Mouse (Mus musculus) midbrain, embryonic 14.5 days (tissue): ENCODE data around the gene Gnl3l. TPM values are rescaled to one million over a fixed set of nuclear protein-coding genes. Genes with fewer than 3 reads are reported as not detected.
A peak's percentile ranks its signal among the peaks of the same experiment; 100 is the strongest.

ENCODE experiments used
- ATAC-seq: fragments of 200-750 bp; cut with Nextera tagmentation; 2 replicates; pipeline ENCODE4 v1.8.0; 2017; ENCODE audit warnings: moderate number of reproducible peaks, moderate library complexity; ENCODE audit not compliant: low FRiP score, low TSS enrichment
- DNase-seq: peaks from one replicate; pipeline ENCODE4 v3.0.0-alpha.2; 2015
- H3K27ac ChIP-seq: fragments of 300-500 bp; sonication (generic); replicated peaks from 2 replicates; pipeline ENCODE4 v1.5.1; 2014; ENCODE audit warnings: mild to moderate bottlenecking, low read depth, low read length, moderate library complexity
- H3K27me3 ChIP-seq: fragments of 300-500 bp; sonication (generic); 2 replicates; pipeline ENCODE4 v1.6.1; 2014; ENCODE audit warnings: low read length, control low read depth, mixed read lengths; ENCODE audit not compliant: control insufficient read depth, insufficient read depth
- H3K36me3 ChIP-seq: fragments of 300-500 bp; sonication (generic); 2 replicates; pipeline ENCODE4 v1.6.1; 2014; ENCODE audit warnings: low read length, control low read depth; ENCODE audit not compliant: control insufficient read depth, insufficient read depth
- H3K4me1 ChIP-seq: fragments of 300-500 bp; sonication (generic); 2 replicates; pipeline ENCODE4 v1.6.1; 2014; ENCODE audit warnings: mild to moderate bottlenecking, antibody characterized with exemption, low read length, control low read depth; ENCODE audit not compliant: control insufficient read depth, insufficient read depth
- H3K4me2 ChIP-seq: fragments of 300-500 bp; sonication (generic); 2 replicates; pipeline ENCODE4 v1.6.1; 2014; ENCODE audit warnings: mild to moderate bottlenecking, low read length, moderate library complexity
- H3K4me3 ChIP-seq: fragments of 300-500 bp; sonication (generic); replicated peaks from 2 replicates; pipeline ENCODE4 v1.5.1; 2014; ENCODE audit warnings: low read depth, low read length
- H3K9ac ChIP-seq: fragments of 300-500 bp; sonication (generic); replicated peaks from 2 replicates; pipeline ENCODE4 v1.6.1; 2014; ENCODE audit warnings: mild to moderate bottlenecking, low read length, moderate library complexity
- H3K9me3 ChIP-seq: fragments of 300-500 bp; sonication (generic); 2 replicates; pipeline ENCODE4 v1.6.1; 2016; ENCODE audit warnings: low read length, control low read depth, mixed read lengths; ENCODE audit not compliant: control insufficient read depth
- WGBS: fragments of 180-500 bp; shearing (Covaris S2); extraction: QIAGEN DNeasy Blood & Tissue Kit; methylation state at CpG from one replicate; pipeline ENCODE4 v1.1.7; 2014; 5-methylcytosine and 5-hydroxymethylcytosine counted together
- polyA plus RNA-seq: library from polyadenylated mRNA; unstranded; fragments of >200 nt; fragmentation: Nextera tagmentation; extraction: Ambion mirVana; gene quantifications from 2 replicates; pipeline ENCODE4 v1.2.1, GENCODE M21; 2014

Gnl3l gene
- polyA plus RNA-seq, 1 experiment from 2014 or later = 85.3 TPM

DNA sequence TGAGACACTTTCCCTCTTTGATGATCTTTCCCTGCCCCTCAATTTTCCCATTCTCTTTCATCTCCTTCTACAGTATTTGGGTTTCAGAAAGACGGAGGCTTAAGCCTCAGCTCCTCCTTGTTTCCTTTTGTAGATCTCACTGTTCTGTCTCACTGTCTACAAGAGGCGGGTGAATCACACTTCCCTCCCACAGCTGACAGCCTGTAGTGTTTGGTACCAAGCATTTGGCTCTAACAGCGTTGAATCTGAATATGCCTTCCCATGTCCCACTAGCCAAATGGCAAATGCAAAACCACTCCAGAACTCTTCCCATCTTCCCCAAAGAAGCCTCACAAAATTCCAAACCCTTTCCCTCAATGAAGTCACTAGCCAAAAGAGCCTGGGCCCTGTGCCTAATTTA, 20.3 kb downstream of the Gnl3l start:
- Histone ChIP-seq H3K27me3 (no peaks in the 10 kb centered on the region), H3K4me1 (no peaks in the 10 kb centered on the region), H3K4me3 (no peak overlapping the region), H3K9me3 (no peaks in the 10 kb centered on the region), H3K36me3 (peaks cover 66% of the 10 kb centered on the region), H3K27ac (no peak overlapping the region), H3K4me2 (no peak overlapping the region), H3K9ac (no peak overlapping the region)
- no peak for DNase-seq
- 85% methylated on average over 3 of the region's 3 CpGs for WGBS
- no peak for ATAC-seq

DNA sequence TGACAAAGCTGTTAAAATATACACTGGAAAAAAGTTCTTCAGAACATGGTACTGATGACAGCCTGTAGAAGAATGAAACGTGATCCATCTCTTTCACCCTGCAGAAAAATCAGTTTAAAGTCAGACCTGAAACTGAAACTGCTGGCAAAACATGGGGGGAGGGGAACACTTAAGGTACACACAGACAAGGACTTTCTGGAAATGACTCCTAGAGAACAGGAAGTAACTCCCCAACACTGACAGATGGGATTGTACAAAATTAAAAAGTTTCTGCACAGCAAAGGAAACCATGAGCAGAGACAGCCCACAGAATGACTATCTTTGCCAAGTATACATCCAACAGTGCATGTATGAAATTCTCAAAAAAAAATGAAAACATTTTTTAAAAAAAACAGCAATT, 35.5 kb downstream of the Gnl3l start:
- DNase-seq (no peak), ATAC-seq (no peak)
- Histone ChIP-seq H3K36me3 (peaks cover 20% of the 10 kb centered on the region), H3K27ac (no peak overlapping the region), H3K4me1 (no peaks in the 10 kb centered on the region), H3K4me2 (no peak overlapping the region), H3K9ac (no peak overlapping the region), H3K9me3 (no peaks in the 10 kb centered on the region), H3K4me3 (no peak overlapping the region), H3K27me3 (no peaks in the 10 kb centered on the region)
- 84% methylated on average over 1 of the region's 1 CpGs for WGBS

DNA sequence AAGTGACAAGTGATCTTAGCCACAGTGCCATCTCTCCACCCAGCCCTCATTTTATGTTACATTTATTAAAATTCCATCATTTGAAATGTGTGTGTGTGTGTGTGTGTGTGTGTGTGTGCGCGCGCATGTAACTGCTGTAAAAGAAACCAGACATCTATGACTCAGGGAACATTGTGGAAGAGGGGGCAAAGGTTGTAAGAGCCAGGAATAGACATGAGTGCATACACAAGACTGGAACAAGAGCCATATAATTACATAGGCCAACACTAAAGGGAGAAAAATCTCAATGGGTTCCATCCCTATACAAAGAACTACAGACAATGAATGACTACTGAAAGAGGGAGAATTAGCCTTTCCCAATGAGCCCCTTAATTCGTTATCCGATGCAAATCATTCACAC, 41.7 kb downstream of the Gnl3l start:
- no peaks in the 10 kb centered on the region for H3K27me3 ChIP-seq
- no peak overlapping the region for H3K4me2 ChIP-seq
- ATAC-seq (no peak), DNase-seq (no peak)
- WGBS = 88% methylated on average over 5 of the region's 5 CpGs
- no peaks in the 10 kb centered on the region for H3K9me3 ChIP-seq
- H3K4me3 ChIP-seq = no peak overlapping the region
- H3K27ac ChIP-seq = no peak overlapping the region
- no peaks in the 10 kb centered on the region for H3K4me1 ChIP-seq
- no peaks in the 10 kb centered on the region for H3K36me3 ChIP-seq
- no peak overlapping the region for H3K9ac ChIP-seq

DNA sequence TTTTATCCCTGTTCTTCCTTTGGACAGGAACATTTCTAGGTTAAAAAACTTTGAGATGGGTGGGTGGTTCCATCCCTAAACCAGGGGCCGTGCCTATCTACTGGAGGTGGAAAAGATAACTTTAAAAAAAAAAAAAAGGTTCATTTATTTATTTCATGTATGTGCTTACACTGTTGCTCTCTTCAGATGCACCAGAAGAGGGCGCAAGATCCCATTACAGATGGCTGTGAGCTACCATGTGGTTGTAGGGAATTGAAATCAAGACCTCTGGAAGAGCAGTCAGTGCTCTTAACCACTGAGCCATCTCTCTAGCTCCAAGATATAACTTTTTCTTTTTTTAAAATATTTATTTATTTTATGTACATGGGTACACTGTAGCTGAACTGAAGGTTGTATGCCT, 54.1 kb downstream of the Gnl3l start:
- H3K4me3 ChIP-seq = no peak overlapping the region
- no peak overlapping the region for H3K9ac ChIP-seq
- ATAC-seq (no peak), DNase-seq (no peak)
- WGBS = 28% methylated on average over 2 of the region's 2 CpGs
- no peak overlapping the region for H3K4me2 ChIP-seq
- no peaks in the 10 kb centered on the region for H3K4me1 ChIP-seq
- H3K27ac ChIP-seq = no peak overlapping the region
- no peaks in the 10 kb centered on the region for H3K36me3 ChIP-seq
- no peaks in the 10 kb centered on the region for H3K9me3 ChIP-seq
- no peaks in the 10 kb centered on the region for H3K27me3 ChIP-seq

DNA sequence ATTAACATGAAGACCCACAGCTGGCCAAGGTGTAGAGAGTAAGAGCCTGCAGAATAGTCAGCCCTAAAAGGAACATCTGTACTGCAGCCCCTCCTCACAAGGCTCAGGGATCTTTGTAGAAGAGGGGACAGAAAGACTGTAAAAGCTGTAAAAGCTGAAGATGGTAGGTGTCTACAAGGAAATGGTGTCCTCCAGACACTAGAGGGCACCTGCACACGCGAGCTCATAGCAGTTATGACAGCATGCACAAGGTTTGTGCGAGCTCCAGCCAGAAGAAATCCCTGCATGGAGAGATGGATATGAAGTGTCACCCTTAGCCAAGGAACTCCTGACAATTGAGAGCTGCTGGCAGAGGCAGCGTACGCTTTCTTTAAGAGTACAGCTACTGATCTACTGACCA, 56.4 kb downstream of the Gnl3l start:
- no peaks in the 10 kb centered on the region for H3K4me1 ChIP-seq
- DNase-seq (peak; percentile 2), ATAC-seq (no peak)
- no peak overlapping the region for H3K4me2 ChIP-seq
- H3K27me3 ChIP-seq = no peaks in the 10 kb centered on the region
- H3K9me3 ChIP-seq = no peaks in the 10 kb centered on the region
- H3K36me3 ChIP-seq = no peaks in the 10 kb centered on the region
- no peak overlapping the region for H3K4me3 ChIP-seq
- H3K27ac ChIP-seq = no peak overlapping the region
- no peak overlapping the region for H3K9ac ChIP-seq
- WGBS = 66% methylated on average over 5 of the region's 5 CpGs

DNA sequence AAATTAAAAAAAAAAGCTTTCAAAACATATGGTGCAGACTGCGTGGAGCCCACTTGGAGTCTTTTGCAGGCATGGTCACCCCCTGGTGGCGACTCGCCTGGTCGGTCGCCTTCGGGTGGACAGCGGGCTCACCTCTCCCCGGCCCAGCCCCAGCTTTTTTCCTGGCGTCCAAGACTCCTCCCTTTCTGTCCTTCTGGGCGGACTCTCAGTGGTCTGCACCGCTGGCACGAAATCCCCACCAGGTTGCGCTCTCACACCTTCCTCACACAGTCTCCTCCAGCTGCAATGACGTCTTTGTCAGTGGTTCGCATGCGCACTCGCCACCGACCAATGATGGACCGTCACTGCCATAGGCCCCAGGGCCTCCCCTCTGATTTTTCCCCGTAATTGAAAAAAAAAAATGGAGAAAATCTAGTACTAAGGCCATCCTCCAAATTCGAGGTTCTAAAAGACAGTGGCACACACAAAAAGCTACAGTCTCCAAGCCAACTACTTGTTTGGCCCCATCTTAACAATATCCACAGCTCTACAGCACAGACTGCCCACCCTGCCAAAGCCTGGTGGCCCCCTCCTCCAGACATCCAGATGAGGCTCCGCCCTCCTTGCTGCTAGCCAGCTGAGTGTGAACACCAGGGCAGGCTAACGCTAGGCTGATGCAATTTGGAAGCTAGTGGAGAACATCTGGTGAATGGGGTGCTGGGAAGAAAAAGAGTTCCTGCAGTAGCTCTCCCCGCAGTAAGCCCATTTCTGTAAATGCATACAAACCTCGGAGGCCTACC, 60.4 kb downstream of the Gnl3l start:
- H3K4me2 ChIP-seq = peak overlapping the region; percentile 48
- H3K36me3 ChIP-seq = no peaks in the 10 kb centered on the region
- H3K4me1 ChIP-seq = no peaks in the 10 kb centered on the region
- peak overlapping the region; percentile 80 for H3K27ac ChIP-seq
- H3K9me3 ChIP-seq = no peaks in the 10 kb centered on the region
- ATAC-seq (peak; percentile 98), DNase-seq (peak; percentile 88)
- H3K9ac ChIP-seq = peak overlapping the region; percentile 16; the same call in 1 of the 2 replicates
- 21% methylated on average over 25 of the region's 25 CpGs for WGBS
- peak overlapping the region; percentile 21 for H3K4me3 ChIP-seq
- H3K27me3 ChIP-seq = no peaks in the 10 kb centered on the region

DNA sequence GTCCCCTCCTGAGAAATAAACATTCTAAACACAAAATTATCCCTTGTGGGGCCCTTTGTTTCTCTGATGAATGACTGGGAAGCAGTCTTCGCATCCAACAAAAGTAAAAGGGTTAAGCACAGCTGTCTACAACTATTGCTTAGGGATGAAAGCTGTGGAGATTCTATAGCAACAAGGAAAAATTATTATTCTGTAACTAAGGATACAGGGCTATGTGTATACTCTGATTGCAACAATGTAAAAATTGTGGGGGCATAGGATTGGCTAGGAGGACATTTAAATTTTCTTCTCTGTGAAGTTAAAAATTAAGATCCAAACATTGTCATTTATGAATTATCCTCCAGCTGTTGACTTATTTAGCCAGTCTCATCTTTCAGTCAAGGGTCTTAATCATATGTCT, 61.1 kb downstream of the Gnl3l start:
- DNase-seq (peak; percentile 2), ATAC-seq (no peak)
- WGBS = 55% methylated on average over 1 of the region's 1 CpGs
- Histone ChIP-seq H3K27ac (peak overlapping the region; percentile 80; the same call in 1 of the 2 replicates), H3K4me1 (no peaks in the 10 kb centered on the region), H3K9me3 (no peaks in the 10 kb centered on the region), H3K36me3 (no peaks in the 10 kb centered on the region), H3K4me2 (peak overlapping the region; percentile 48), H3K9ac (no peak overlapping the region), H3K27me3 (no peaks in the 10 kb centered on the region), H3K4me3 (peak overlapping the region; percentile 21)

DNA sequence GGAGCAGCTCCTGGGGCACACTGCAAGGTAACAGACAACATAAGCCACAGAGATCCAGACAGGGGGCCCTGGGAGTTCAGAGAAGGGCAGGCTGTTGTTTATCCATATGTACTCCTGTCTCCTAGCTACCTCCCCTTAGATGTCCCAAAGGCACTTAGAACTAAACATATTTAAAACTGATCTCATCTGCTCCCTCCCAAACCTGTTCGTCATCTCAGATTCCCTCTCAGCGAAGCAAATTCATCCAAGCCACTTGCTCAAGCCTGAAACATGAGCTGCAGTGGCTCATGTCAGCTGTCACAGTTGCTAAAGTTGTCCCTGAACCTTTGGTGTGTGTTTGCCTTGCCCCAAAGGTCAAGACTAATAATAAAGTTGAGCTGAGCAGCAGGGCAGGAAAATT, 61.7 kb downstream of the Gnl3l start:
- ATAC-seq = no peak
- H3K27me3 ChIP-seq = no peaks in the 10 kb centered on the region
- 52% methylated on average over 2 of the region's 2 CpGs for WGBS
- no peak overlapping the region for H3K9ac ChIP-seq
- no peaks in the 10 kb centered on the region for H3K9me3 ChIP-seq
- no peaks in the 10 kb centered on the region for H3K4me1 ChIP-seq
- H3K4me3 ChIP-seq = no peak overlapping the region
- H3K4me2 ChIP-seq = no peak overlapping the region
- no peaks in the 10 kb centered on the region for H3K36me3 ChIP-seq
- no peak overlapping the region for H3K27ac ChIP-seq
- peak; percentile 1 for DNase-seq

DNA sequence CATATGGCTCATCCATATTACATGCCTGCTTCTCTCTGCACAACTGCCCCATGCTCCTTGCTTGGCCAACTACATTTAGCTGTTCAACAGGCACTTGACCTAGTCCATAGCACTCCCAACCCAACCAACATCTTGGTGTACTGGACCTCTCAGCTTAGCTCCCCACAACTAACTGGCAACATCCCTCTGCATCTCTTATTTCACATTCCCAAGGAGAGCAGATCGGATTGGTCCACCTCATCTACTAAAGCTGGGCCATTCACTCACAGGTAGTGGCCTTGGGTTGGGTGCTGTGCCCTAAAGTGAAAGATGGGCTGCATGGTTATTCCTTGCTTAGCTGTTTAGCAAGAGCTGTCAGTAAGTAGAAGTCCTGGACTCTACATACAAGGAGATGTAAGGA, 62.4 kb downstream of the Gnl3l start:
- Histone ChIP-seq H3K9ac (no peak overlapping the region), H3K4me2 (no peak overlapping the region), H3K27ac (no peak overlapping the region), H3K27me3 (no peaks in the 10 kb centered on the region), H3K9me3 (no peaks in the 10 kb centered on the region), H3K4me3 (no peak overlapping the region), H3K36me3 (no peaks in the 10 kb centered on the region), H3K4me1 (no peaks in the 10 kb centered on the region)
- no peak for DNase-seq
- 77% methylated on average over 1 of the region's 1 CpGs for WGBS
- ATAC-seq = no peak
